Mouse (Mus musculus) lung, embryonic 15.5 days (tissue): ENCODE data around the gene Nfasc. TPM values are rescaled to one million over a fixed set of nuclear protein-coding genes. Genes with fewer than 3 reads are reported as not detected.

Experiments
- ATAC-seq: fragments of 200-750 bp; cut with Nextera tagmentation; 2 replicates; pipeline ENCODE4 v1.8.0; 2017; ENCODE audit warnings: moderate number of reproducible peaks, borderline replicate concordance; ENCODE audit not compliant: low FRiP score, low TSS enrichment; ENCODE audit errors: extremely low read depth
- H3K27ac ChIP-seq: fragments of 300-500 bp; sonication (generic); 2 replicates; pipeline ENCODE4 v1.5.1; 2015; ENCODE audit warnings: moderate library complexity, mild to moderate bottlenecking, inconsistent platforms
- H3K27me3 ChIP-seq: fragments of 300-500 bp; sonication (generic); 2 replicates; pipeline ENCODE4 v1.6.1; 2015; ENCODE audit warnings: inconsistent platforms
- H3K36me3 ChIP-seq: fragments of 300-500 bp; sonication (generic); 2 replicates; pipeline ENCODE4 v1.6.1; 2015; ENCODE audit warnings: inconsistent platforms
- H3K4me1 ChIP-seq: fragments of 300-500 bp; sonication (generic); 2 replicates; pipeline ENCODE4 v1.6.1; 2015; ENCODE audit warnings: inconsistent platforms
- H3K4me2 ChIP-seq: fragments of 300-500 bp; sonication (generic); 2 replicates; pipeline ENCODE4 v1.6.1; 2015; ENCODE audit warnings: inconsistent platforms, mild to moderate bottlenecking, moderate library complexity
- H3K4me3 ChIP-seq: fragments of 300-500 bp; sonication (generic); 2 replicates; pipeline ENCODE4 v1.5.1; 2015; ENCODE audit warnings: mild to moderate bottlenecking, inconsistent platforms
- H3K9ac ChIP-seq: fragments of 300-500 bp; sonication (generic); 2 replicates; pipeline ENCODE4 v1.6.1; 2015; ENCODE audit warnings: inconsistent platforms
- H3K9me3 ChIP-seq: fragments of 300-500 bp; sonication (generic); 2 replicates; pipeline ENCODE4 v1.6.1; 2016; ENCODE audit warnings: inconsistent platforms
- WGBS: fragments of 180-500 bp; shearing (Covaris S2); methylation state at CpG from one replicate; pipeline ENCODE4 v1.1.7; 2015; 5-methylcytosine and 5-hydroxymethylcytosine counted together
- polyA plus RNA-seq: library from polyadenylated mRNA; unstranded; fragments of >200 nt; fragmentation: Nextera tagmentation; extraction: Ambion mirVana; gene quantifications from 2 replicates; pipeline ENCODE4 v1.2.1, GENCODE M21; 2015

Nfasc gene
- polyA plus RNA-seq, 1 experiment from 2014 or later: 0.65 TPM

GRCm38 (mm10) chr1:132598024-132598423 lies 143.6 kb downstream of the Nfasc start:
- no peak overlapping the region for H3K9ac ChIP-seq
- no peak overlapping the region for H3K27ac ChIP-seq
- WGBS: 92% methylated on average over 5 of the region's 5 CpGs
- ATAC-seq: no peak
- no peak overlapping the region for H3K4me3 ChIP-seq
- no peaks in the 10 kb centered on the region for H3K4me1 ChIP-seq
- no peaks in the 10 kb centered on the region; the same call in 1 of the 2 replicates for H3K27me3 ChIP-seq
- no peak overlapping the region for H3K4me2 ChIP-seq
- H3K36me3 ChIP-seq: no peaks in the 10 kb centered on the region
- no peaks in the 10 kb centered on the region for H3K9me3 ChIP-seq

DNA sequence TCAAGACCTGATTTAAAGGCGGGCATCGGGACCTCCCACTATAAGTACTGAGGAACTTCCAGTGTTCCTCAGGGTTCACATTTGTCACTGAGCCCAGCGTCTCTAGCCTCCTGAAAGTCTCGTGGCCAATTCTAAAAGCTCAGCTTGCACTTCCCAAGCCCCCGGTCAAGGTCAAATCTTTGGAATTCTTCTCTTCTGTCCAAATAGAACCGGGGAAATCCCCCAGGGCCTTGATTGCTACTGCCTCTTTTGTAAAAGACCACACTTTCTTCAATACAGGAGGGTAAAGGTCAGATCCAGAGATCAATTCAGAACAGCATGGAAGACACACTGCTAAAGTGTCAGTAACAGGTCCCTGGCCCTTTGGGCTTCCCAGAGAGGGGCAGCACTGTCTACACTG lies 145.9 kb downstream of the Nfasc start:
- Histone ChIP-seq H3K4me3 (no peak overlapping the region), H3K9ac (no peak overlapping the region), H3K4me2 (no peak overlapping the region), H3K36me3 (no peaks in the 10 kb centered on the region), H3K4me1 (no peaks in the 10 kb centered on the region), H3K27me3 (no peaks in the 10 kb centered on the region; the same call in 1 of the 2 replicates), H3K9me3 (no peaks in the 10 kb centered on the region), H3K27ac (no peak overlapping the region)
- WGBS: 33% methylated on average over 6 of the region's 6 CpGs
- no peak for ATAC-seq

- no peak overlapping the region for H3K27ac ChIP-seq
- H3K4me3 ChIP-seq: no peak overlapping the region
- H3K27me3 ChIP-seq: no peaks in the 10 kb centered on the region; the same call in 1 of the 2 replicates
- H3K36me3 ChIP-seq: no peaks in the 10 kb centered on the region
- H3K9ac ChIP-seq: no peak overlapping the region
- WGBS: 16% methylated on average over 4 of the region's 4 CpGs
- H3K4me1 ChIP-seq: no peaks in the 10 kb centered on the region
- H3K4me2 ChIP-seq: no peak overlapping the region
- ATAC-seq: no peak
- H3K9me3 ChIP-seq: no peaks in the 10 kb centered on the region
These were observed 147.0 kb downstream of the Nfasc start for GRCm38 (mm10) chr1:132594587-132594986.

DNA sequence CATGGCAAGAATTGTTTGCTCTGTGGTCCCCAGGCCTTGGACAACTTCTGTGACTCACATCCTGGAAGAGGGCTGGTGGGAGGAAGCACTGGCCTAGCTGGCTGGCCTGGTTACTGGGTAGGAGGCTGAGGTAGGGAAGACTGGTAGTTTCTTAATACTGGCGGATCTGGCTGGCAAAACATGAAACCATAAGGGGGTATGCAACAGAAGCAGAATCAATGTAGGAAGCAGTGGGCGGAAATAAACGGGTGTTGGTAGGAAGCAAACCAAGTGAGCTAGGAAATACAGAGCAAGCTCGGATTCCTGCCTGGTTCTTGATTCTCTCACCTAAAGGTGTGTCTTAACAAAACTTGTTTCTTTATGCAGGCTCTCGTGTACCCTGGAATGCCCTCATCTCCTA lies 149.5 kb downstream of the Nfasc start:
- H3K4me2 ChIP-seq: no peak overlapping the region
- no peak for ATAC-seq
- no peaks in the 10 kb centered on the region for H3K4me1 ChIP-seq
- no peaks in the 10 kb centered on the region; the same call in 1 of the 2 replicates for H3K27me3 ChIP-seq
- 71% methylated on average over 5 of the region's 5 CpGs for WGBS
- H3K27ac ChIP-seq: no peak overlapping the region
- H3K36me3 ChIP-seq: no peaks in the 10 kb centered on the region
- no peak overlapping the region for H3K4me3 ChIP-seq
- no peak overlapping the region for H3K9ac ChIP-seq
- H3K9me3 ChIP-seq: no peaks in the 10 kb centered on the region

- 75% methylated on average over 11 of the region's 11 CpGs for WGBS
- Histone ChIP-seq H3K4me2 (no peak overlapping the region), H3K9me3 (no peaks in the 10 kb centered on the region), H3K4me3 (no peak overlapping the region), H3K27ac (no peak overlapping the region), H3K27me3 (no peaks in the 10 kb centered on the region; the same call in 1 of the 2 replicates), H3K9ac (no peak overlapping the region), H3K36me3 (no peaks in the 10 kb centered on the region), H3K4me1 (no peaks in the 10 kb centered on the region)
- ATAC-seq: no peak
These were observed 150.1 kb downstream of the Nfasc start for GRCm38 (mm10) chr1:132591399-132591930.

- no peaks in the 10 kb centered on the region for H3K4me1 ChIP-seq
- WGBS: 25% methylated on average over 15 of the region's 15 CpGs
- no peaks in the 10 kb centered on the region for H3K9me3 ChIP-seq
- no peak overlapping the region for H3K4me3 ChIP-seq
- H3K27me3 ChIP-seq: no peaks in the 10 kb centered on the region
- ATAC-seq: no peak
- no peak overlapping the region for H3K4me2 ChIP-seq
- H3K27ac ChIP-seq: no peak overlapping the region
- no peaks in the 10 kb centered on the region for H3K36me3 ChIP-seq
- H3K9ac ChIP-seq: no peak overlapping the region
These were observed 154.9 kb downstream of the Nfasc start for GRCm38 (mm10) chr1:132586679-132587201.

GRCm38 (mm10) chr1:132585376-132585775 lies 156.2 kb downstream of the Nfasc start:
- Histone ChIP-seq H3K4me2 (no peak overlapping the region), H3K36me3 (no peaks in the 10 kb centered on the region), H3K4me1 (no peaks in the 10 kb centered on the region), H3K27me3 (no peaks in the 10 kb centered on the region), H3K9me3 (no peaks in the 10 kb centered on the region), H3K27ac (no peak overlapping the region), H3K9ac (no peak overlapping the region), H3K4me3 (no peak overlapping the region)
- WGBS: 71% methylated on average over 4 of the region's 4 CpGs
- no peak for ATAC-seq

- WGBS: 72% methylated on average over 18 of the region's 18 CpGs
- no peak overlapping the region for H3K4me2 ChIP-seq
- H3K4me1 ChIP-seq: no peaks in the 10 kb centered on the region
- no peaks in the 10 kb centered on the region for H3K36me3 ChIP-seq
- no peak for ATAC-seq
- no peaks in the 10 kb centered on the region for H3K9me3 ChIP-seq
- H3K4me3 ChIP-seq: no peak overlapping the region
- no peak overlapping the region for H3K9ac ChIP-seq
- no peak overlapping the region for H3K27ac ChIP-seq
- H3K27me3 ChIP-seq: no peaks in the 10 kb centered on the region
These were observed 158.5 kb downstream of the Nfasc start for GRCm38 (mm10) chr1:132582998-132583604.

- Histone ChIP-seq H3K4me1 (no peaks in the 10 kb centered on the region), H3K36me3 (no peaks in the 10 kb centered on the region), H3K27ac (no peak overlapping the region), H3K9ac (no peak overlapping the region), H3K4me3 (no peak overlapping the region), H3K4me2 (no peak overlapping the region), H3K9me3 (no peaks in the 10 kb centered on the region), H3K27me3 (no peaks in the 10 kb centered on the region)
- 53% methylated on average over 14 of the region's 14 CpGs for WGBS
- ATAC-seq: no peak
These were observed 159.5 kb downstream of the Nfasc start for GRCm38 (mm10) chr1:132581845-132582839.

- Histone ChIP-seq H3K27ac (no peak overlapping the region), H3K9me3 (no peaks in the 10 kb centered on the region), H3K4me3 (no peak overlapping the region), H3K9ac (no peak overlapping the region), H3K4me2 (no peak overlapping the region), H3K4me1 (no peaks in the 10 kb centered on the region), H3K27me3 (no peaks in the 10 kb centered on the region), H3K36me3 (no peaks in the 10 kb centered on the region)
- no peak for ATAC-seq
- WGBS: 91% methylated on average over 7 of the region's 7 CpGs
These were observed 161.5 kb downstream of the Nfasc start for GRCm38 (mm10) chr1:132580063-132580462.

GRCm38 (mm10) chr1:132576845-132577244 lies 164.8 kb downstream of the Nfasc start:
- ATAC-seq: no peak
- Histone ChIP-seq H3K9ac (no peak overlapping the region), H3K4me3 (no peak overlapping the region), H3K4me1 (no peaks in the 10 kb centered on the region), H3K36me3 (no peaks in the 10 kb centered on the region), H3K9me3 (no peaks in the 10 kb centered on the region), H3K4me2 (no peak overlapping the region), H3K27me3 (no peaks in the 10 kb centered on the region), H3K27ac (no peak overlapping the region)
- 94% methylated on average over 8 of the region's 8 CpGs for WGBS

- Histone ChIP-seq H3K4me2 (no peak overlapping the region), H3K4me1 (no peaks in the 10 kb centered on the region), H3K27me3 (no peaks in the 10 kb centered on the region), H3K27ac (no peak overlapping the region), H3K4me3 (no peak overlapping the region), H3K9me3 (no peaks in the 10 kb centered on the region), H3K36me3 (no peaks in the 10 kb centered on the region), H3K9ac (no peak overlapping the region)
- WGBS: 88% methylated on average over 7 of the region's 7 CpGs
- ATAC-seq: no peak
These were observed 168.7 kb downstream of the Nfasc start for GRCm38 (mm10) chr1:132572851-132573250.
